Mouse (Mus musculus): Measurements from ENCODE around the gene Ncoa3. TPM values are rescaled to one million over a fixed set of nuclear protein-coding genes. Genes with fewer than 3 reads are reported as not detected.
A peak's percentile ranks its signal among the peaks of the same experiment; 100 is the strongest.
"Not testable (repeated sequence)": the region's sequence is repeated elsewhere in the genome, so short reads cannot be mapped to it uniquely, and the experiment has no call there.

The Ncoa3 gene
- polyA plus RNA-seq, 1 experiment = 10.8 TPM

- no peaks in the 10 kb centered on the region for H3K36me3 ChIP-seq (ENCODE audit: control insufficient read depth, insufficient read depth, low read length)
- H3K4me3 ChIP-seq (ENCODE audit: control insufficient read depth, low read depth, low read length) = no peak overlapping the region
- TF ChIP-seq POLR2A (IDR thresholded peaks at IDR 0.05; ENCODE audit: control insufficient read depth, low read depth, low read length) (no peak), CTCF (IDR thresholded peaks at IDR 0.05; ENCODE audit: control insufficient read depth, insufficient read depth, insufficient replicate concordance, low read depth, low read length) (no peak)
- H3K27me3 ChIP-seq (ENCODE audit: control insufficient read depth, insufficient read depth, low read length) = no peaks in the 10 kb centered on the region
- H3K27ac ChIP-seq (ENCODE audit: control insufficient read depth, insufficient read depth, low read depth, low read length) = no peak overlapping the region
- H3K4me1 ChIP-seq (ENCODE audit: control insufficient read depth, insufficient read depth, low read length) = peaks cover 2% of the 10 kb centered on the region
Measured at GRCm38 (mm10) chr2:166084111-166084510, 91.7 kb downstream of the Ncoa3 start.

GRCm38 (mm10) chr2:166084964-166085363 is 92.5 kb downstream of the Ncoa3 start:
- H3K4me1 ChIP-seq (ENCODE audit: control insufficient read depth, insufficient read depth, low read length); H3K4me3 ChIP-seq (ENCODE audit: control insufficient read depth, low read depth, low read length); H3K27ac ChIP-seq (ENCODE audit: control insufficient read depth, insufficient read depth, low read depth, low read length); H3K36me3 ChIP-seq (ENCODE audit: control insufficient read depth, insufficient read depth, low read length); H3K27me3 ChIP-seq (ENCODE audit: control insufficient read depth, insufficient read depth, low read length): not testable (repeated sequence)
- peak; percentile 45; the same call in 1 of the 2 replicates for TF ChIP-seq CTCF (IDR thresholded peaks at IDR 0.05; ENCODE audit: control insufficient read depth, insufficient read depth, insufficient replicate concordance, low read depth, low read length)

DNA sequence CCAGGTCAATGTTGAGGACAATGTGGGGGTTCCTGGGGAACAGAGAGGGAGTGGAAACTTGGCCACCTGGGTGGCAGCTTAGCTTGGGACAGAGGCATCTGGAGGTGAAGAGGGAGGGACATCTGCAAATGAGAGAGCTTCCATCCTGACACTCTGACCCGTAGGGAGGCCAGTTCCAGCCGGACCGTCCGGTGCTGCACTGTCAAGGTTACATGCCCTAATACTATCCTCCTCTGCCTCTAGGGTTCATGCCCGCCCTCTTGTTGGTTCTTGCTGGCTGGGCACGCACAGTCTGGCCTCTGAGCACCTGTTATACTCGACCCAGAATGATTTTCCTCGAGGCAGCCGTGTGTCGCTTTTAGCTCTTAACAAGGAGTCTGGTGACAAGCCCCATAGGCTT is 93.3 kb downstream of the Ncoa3 start:
- TF ChIP-seq POLR2A (IDR thresholded peaks at IDR 0.05; ENCODE audit: control insufficient read depth, low read depth, low read length) = no peak
- no peak for TF ChIP-seq CTCF (IDR thresholded peaks at IDR 0.05; ENCODE audit: control insufficient read depth, insufficient read depth, insufficient replicate concordance, low read depth, low read length)
- Histone ChIP-seq H3K4me1 (ENCODE audit: control insufficient read depth, insufficient read depth, low read length) (peaks cover 2% of the 10 kb centered on the region), H3K36me3 (ENCODE audit: control insufficient read depth, insufficient read depth, low read length) (no peaks in the 10 kb centered on the region), H3K27ac (ENCODE audit: control insufficient read depth, insufficient read depth, low read depth, low read length) (no peak overlapping the region), H3K27me3 (ENCODE audit: control insufficient read depth, insufficient read depth, low read length) (no peaks in the 10 kb centered on the region), H3K4me3 (ENCODE audit: control insufficient read depth, low read depth, low read length) (no peak overlapping the region)

DNA sequence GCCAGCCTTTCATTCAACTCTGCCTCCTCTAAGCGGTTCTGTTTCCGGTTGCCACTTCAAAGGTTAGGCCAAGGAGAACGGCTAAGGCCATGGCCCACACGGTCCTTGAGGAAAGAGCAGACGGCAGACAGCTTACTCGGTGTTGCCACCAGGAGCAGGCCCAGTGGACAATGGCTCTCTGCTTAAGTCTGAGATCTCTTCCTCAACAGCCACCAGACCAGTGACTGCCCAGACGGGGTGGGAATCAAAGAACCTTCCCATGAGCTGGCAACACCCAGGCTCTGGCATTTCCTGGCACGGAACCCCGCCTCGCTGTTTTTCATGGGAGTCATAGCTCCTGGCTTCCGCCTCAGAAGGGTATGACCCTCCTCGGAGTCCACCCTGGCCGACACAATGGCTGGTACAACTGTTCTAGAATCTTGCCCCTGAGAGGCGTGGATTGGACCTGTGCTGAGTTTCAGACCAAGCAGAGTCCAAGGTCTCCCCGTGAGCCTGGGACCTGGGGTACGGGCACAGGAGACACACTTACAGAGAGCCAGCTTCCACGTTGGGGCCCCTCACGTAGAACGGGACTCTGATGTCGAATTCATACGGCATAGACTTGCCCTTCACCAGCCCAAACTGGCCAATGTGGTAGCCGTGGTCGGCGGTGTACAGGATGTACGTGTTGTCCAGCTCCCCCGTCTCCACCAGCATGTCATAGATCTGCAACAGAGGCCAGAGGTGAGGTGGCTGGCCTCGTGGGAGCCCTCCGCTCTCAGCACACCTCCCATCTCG is 94.2 kb downstream of the Ncoa3 start:
- H3K27ac ChIP-seq (ENCODE audit: control insufficient read depth, insufficient read depth, low read depth, low read length) = no peak overlapping the region
- H3K36me3 ChIP-seq (ENCODE audit: control insufficient read depth, insufficient read depth, low read length) = no peaks in the 10 kb centered on the region
- no peaks in the 10 kb centered on the region for H3K27me3 ChIP-seq (ENCODE audit: control insufficient read depth, insufficient read depth, low read length)
- H3K4me1 ChIP-seq (ENCODE audit: control insufficient read depth, insufficient read depth, low read length) = no peaks in the 10 kb centered on the region
- no peak overlapping the region for H3K4me3 ChIP-seq (ENCODE audit: control insufficient read depth, low read depth, low read length)
- TF ChIP-seq CTCF (IDR thresholded peaks at IDR 0.05; ENCODE audit: control insufficient read depth, insufficient read depth, insufficient replicate concordance, low read depth, low read length) = no peak
- no peak for TF ChIP-seq POLR2A (IDR thresholded peaks at IDR 0.05; ENCODE audit: control insufficient read depth, low read depth, low read length)

DNA sequence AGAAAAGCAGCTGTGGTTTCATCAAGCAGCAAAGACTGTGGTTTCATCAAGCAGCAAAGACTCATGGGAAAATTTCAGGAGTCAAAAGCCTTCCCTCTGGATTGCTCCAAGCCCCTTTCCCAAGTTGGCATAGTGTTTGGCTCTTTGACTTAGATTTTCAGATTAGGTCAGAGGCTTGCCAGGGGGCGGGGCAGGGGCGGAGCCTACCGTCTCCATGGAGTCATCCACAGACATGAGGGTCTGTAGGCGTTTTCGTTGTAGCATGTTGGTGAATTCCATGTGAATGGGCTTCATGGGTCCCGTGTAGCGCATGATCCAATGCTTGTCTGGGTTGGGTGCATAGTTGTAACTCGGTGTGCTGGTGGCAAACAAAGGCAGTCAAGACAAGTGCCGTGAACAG is 96.6 kb downstream of the Ncoa3 start:
- Histone ChIP-seq H3K36me3 (ENCODE audit: control insufficient read depth, insufficient read depth, low read length) (no peaks in the 10 kb centered on the region), H3K4me1 (ENCODE audit: control insufficient read depth, insufficient read depth, low read length) (no peaks in the 10 kb centered on the region), H3K27ac (ENCODE audit: control insufficient read depth, insufficient read depth, low read depth, low read length) (no peak overlapping the region), H3K4me3 (ENCODE audit: control insufficient read depth, low read depth, low read length) (no peak overlapping the region), H3K27me3 (ENCODE audit: control insufficient read depth, insufficient read depth, low read length) (no peaks in the 10 kb centered on the region)
- TF ChIP-seq POLR2A (IDR thresholded peaks at IDR 0.05; ENCODE audit: control insufficient read depth, low read depth, low read length) (no peak), CTCF (IDR thresholded peaks at IDR 0.05; ENCODE audit: control insufficient read depth, insufficient read depth, insufficient replicate concordance, low read depth, low read length) (no peak)

DNA sequence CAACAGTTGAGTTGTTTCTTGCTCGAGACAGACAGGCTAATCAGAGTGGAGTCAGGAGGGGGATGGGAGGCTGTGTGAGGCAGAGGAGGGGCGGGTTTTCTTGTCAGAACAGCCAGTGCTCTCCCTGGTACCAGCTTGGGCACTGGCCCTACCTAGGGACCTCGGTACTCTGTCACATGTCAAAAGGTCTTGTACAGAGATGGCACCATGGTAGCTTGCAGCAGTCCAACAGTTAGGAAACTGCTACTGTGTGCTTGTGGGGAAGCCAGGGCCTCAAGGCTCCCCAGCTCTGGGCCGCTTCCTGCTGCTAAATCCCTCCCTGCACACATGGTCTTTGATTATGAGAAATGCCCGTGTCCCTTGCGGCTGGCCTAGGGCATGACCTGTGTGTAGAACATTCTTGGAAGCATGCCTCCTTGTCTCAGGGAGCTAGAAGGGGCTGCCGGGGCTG is 97.7 kb downstream of the Ncoa3 start:
- Histone ChIP-seq H3K27me3 (ENCODE audit: control insufficient read depth, insufficient read depth, low read length) (no peaks in the 10 kb centered on the region), H3K4me3 (ENCODE audit: control insufficient read depth, low read depth, low read length) (no peak overlapping the region), H3K36me3 (ENCODE audit: control insufficient read depth, insufficient read depth, low read length) (no peaks in the 10 kb centered on the region), H3K4me1 (ENCODE audit: control insufficient read depth, insufficient read depth, low read length) (no peaks in the 10 kb centered on the region), H3K27ac (ENCODE audit: control insufficient read depth, insufficient read depth, low read depth, low read length) (no peak overlapping the region)
- TF ChIP-seq POLR2A (IDR thresholded peaks at IDR 0.05; ENCODE audit: control insufficient read depth, low read depth, low read length) = no peak
- no peak for TF ChIP-seq CTCF (IDR thresholded peaks at IDR 0.05; ENCODE audit: control insufficient read depth, insufficient read depth, insufficient replicate concordance, low read depth, low read length)

DNA sequence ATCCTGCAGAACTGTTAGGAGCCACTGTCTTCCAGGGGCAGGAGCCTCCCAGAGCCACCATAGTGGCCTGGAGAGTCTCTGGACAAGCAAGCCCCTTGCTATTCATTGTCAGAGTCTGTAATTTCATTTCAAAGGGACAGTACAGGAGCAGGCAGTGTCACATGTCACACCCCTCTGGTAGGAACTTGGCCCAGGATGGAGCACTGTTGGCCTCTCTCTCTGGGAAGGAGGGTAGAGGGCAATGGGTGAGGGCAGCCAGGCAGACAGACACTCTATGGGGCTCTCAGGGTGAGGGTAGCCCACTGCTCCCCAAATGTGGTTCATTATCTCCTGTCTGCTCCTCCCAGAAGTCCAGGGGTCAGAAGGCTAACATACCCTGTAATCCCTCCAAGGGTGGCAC is 99.2 kb downstream of the Ncoa3 start:
- Histone ChIP-seq H3K27me3 (ENCODE audit: control insufficient read depth, insufficient read depth, low read length) (no peaks in the 10 kb centered on the region), H3K4me1 (ENCODE audit: control insufficient read depth, insufficient read depth, low read length) (no peaks in the 10 kb centered on the region), H3K36me3 (ENCODE audit: control insufficient read depth, insufficient read depth, low read length) (no peaks in the 10 kb centered on the region), H3K27ac (ENCODE audit: control insufficient read depth, insufficient read depth, low read depth, low read length) (no peak overlapping the region), H3K4me3 (ENCODE audit: control insufficient read depth, low read depth, low read length) (no peak overlapping the region)
- no peak for TF ChIP-seq CTCF (IDR thresholded peaks at IDR 0.05; ENCODE audit: control insufficient read depth, insufficient read depth, insufficient replicate concordance, low read depth, low read length)
